9 mouse cellular contexts compared by ENCODE assay signal in genomic region chr13:34287601-34288083, GRCm38 (mm10). TPM values are rescaled to one million over a fixed set of nuclear protein-coding genes. Genes with fewer than 3 reads are reported as not detected.
DNase-seq lines count a peak whose midpoint lies in the region; ATAC-seq and TF ChIP-seq lines count a peak whose summit lies in the region.
"Had no signal": no experiment of that assay in that cellular context is flagged by ENCODE, and none has a peak within 500 bp of the region (broad histone marks: within the 10 kb centered on the region; RNA-seq: fewer than 3 reads in every experiment).

No protein-coding gene starts in this region.

- peak; percentile 28 for DNase-seq in kidney, postnatal 14 days
- DNase-seq in kidney, adult 11 months: no peak
- DNase-seq in embryo, embryonic 10.5 days (ENCODE audit: low spot score): peak; percentile 82
- no peak for DNase-seq in limb, embryonic 10.5 days (ENCODE audit: low spot score)
- DNase-seq in neural tube, embryonic 11.5 days (ENCODE audit: low spot score): peak; percentile 70
- DNase-seq in layer of hippocampus, adult 9-10 months (ENCODE audit: low spot score): no peak
- DNase-seq in right cerebral cortex, adult 18-20 months: no peak
- no peak for DNase-seq in lung, adult 2 months
- DNase-seq: cerebellum, adult 9-10 months had no signal

- no peaks in the 10 kb centered on the region for H3K36me3 ChIP-seq in limb, embryonic 10.5 days
- H3K36me3 ChIP-seq in neural tube, embryonic 11.5 days (ENCODE audit: control insufficient read depth, insufficient read depth, low read length): no peaks in the 10 kb centered on the region

- H3K4me1 ChIP-seq in limb, embryonic 10.5 days: peaks cover 10% of the 10 kb centered on the region; the same call in 1 of the 2 replicates
- H3K4me1 ChIP-seq in neural tube, embryonic 11.5 days (ENCODE audit: control insufficient read depth, insufficient read depth, low read length): peaks cover 21% of the 10 kb centered on the region; the same call in 1 of the 2 replicates
- H3K4me1 ChIP-seq in lung, adult 2 months (ENCODE audit: control insufficient read depth, insufficient read depth, low read length): peaks cover 15% of the 10 kb centered on the region

- no peak for TF ChIP-seq POLR2A in lung, adult 2 months (IDR thresholded peaks at IDR 0.05; ENCODE audit: borderline replicate concordance, extremely low read depth, low read depth, low read length)

- no peak for TF ChIP-seq CTCF in lung, adult 2 months (IDR thresholded peaks at IDR 0.05; ENCODE audit: insufficient read depth, low read length)

- peak overlapping the region; percentile 38; the same call in 1 of the 2 replicates for H3K27ac ChIP-seq in limb, embryonic 10.5 days
- H3K27ac ChIP-seq in neural tube, embryonic 11.5 days (ENCODE audit: low read depth, low read length): peak overlapping the region; percentile 55; the same call in 1 of the 2 replicates

- H3K9me3 ChIP-seq in limb, embryonic 10.5 days (replicated peaks): no peaks in the 10 kb centered on the region
- H3K9me3 ChIP-seq in neural tube, embryonic 11.5 days (ENCODE audit: control insufficient read depth, low read length): no peaks in the 10 kb centered on the region

- no peak overlapping the region for H3K4me2 ChIP-seq in neural tube, embryonic 11.5 days (ENCODE audit: low read depth)

- H3K4me3 ChIP-seq in limb, embryonic 10.5 days: no peak overlapping the region
- H3K4me3 ChIP-seq in neural tube, embryonic 11.5 days (ENCODE audit: low read depth, low read length): no peak overlapping the region
- no peak overlapping the region for H3K4me3 ChIP-seq in lung, adult 2 months (replicated peaks; ENCODE audit: extremely low read depth, low read depth, low read length)

- WGBS in limb, embryonic 10.5 days: 26% methylated on average over 9 of the region's 9 CpGs
- 5% methylated on average over 9 of the region's 9 CpGs for WGBS in neural tube, embryonic 11.5 days
- 52% methylated on average over 9 of the region's 9 CpGs for WGBS in lung, adult 2 months

- ATAC-seq in neural tube, embryonic 11.5 days (ENCODE audit: insufficient read depth, low FRiP score, low TSS enrichment): peak; percentile 79

- H3K27me3 ChIP-seq in limb, embryonic 10.5 days (ENCODE audit: low read depth, poor library complexity, severe bottlenecking): no peaks in the 10 kb centered on the region
- H3K27me3 ChIP-seq in neural tube, embryonic 11.5 days (ENCODE audit: control insufficient read depth, insufficient read depth, low read length): no peaks in the 10 kb centered on the region

- H3K9ac ChIP-seq in neural tube, embryonic 11.5 days (ENCODE audit: low read length): no peak overlapping the region; the same call in 1 of the 2 replicates

RNA-seq across cellular contexts. Expression of gene Slc22a23, which starts 57.3 kb away (rescaled TPM):
- 1.7 and 1.8 TPM in 2 replicates for polyA plus RNA-seq in limb, embryonic 10.5 days (2016; fragmentation: Nextera tagmentation; extraction: Ambion mirVana)
- 13.2 and 13.3 TPM in 2 replicates for polyA plus RNA-seq in neural tube, embryonic 11.5 days (2014; fragmentation: Nextera tagmentation; extraction: Ambion mirVana)
- polyA plus RNA-seq in lung, adult 2 months (2012; rRNA removed): 78.2 and 81.6 TPM in 2 replicates

Comparison
In these comparisons a context has a peak if more than half of its experiments do, and no peak if none do; other contexts are left out.
1. DNase-seq: peak in kidney, postnatal 14 days (single experiment), embryo, embryonic 10.5 days (single experiment) and neural tube, embryonic 11.5 days (single experiment); none in kidney, adult 11 months (single experiment), limb, embryonic 10.5 days (single experiment), layer of hippocampus, adult 9-10 months (single experiment), right cerebral cortex, adult 18-20 months (single experiment) and lung, adult 2 months (single experiment).